Mouse (Mus musculus) layer of hippocampus, adult 11-12 months (tissue): ENCODE measurements around the gene Kiz.

Experiments used
- DNase-seq: peaks from one replicate; pipeline ENCODE4 v3.0.0; 2022; ENCODE audit warnings: low spot score

The Kiz gene

GRCm38 (mm10) chr2:146865781-146866180 is 10.1 kb downstream of the Kiz start:
- DNase-seq, result no peak

GRCm38 (mm10) chr2:146871300-146872269 is 15.9 kb downstream of the Kiz start:
- DNase-seq, result no peak

- DNase-seq, result no peak
Observed at GRCm38 (mm10) chr2:146872697-146873096, 17.0 kb downstream of the Kiz start.

GRCm38 (mm10) chr2:146873881-146874441 is 18.3 kb downstream of the Kiz start:
- no peak for DNase-seq

- DNase-seq, result no peak
Observed at GRCm38 (mm10) chr2:146877423-146878098, 21.9 kb downstream of the Kiz start.

GRCm38 (mm10) chr2:146881623-146882022 is 26.0 kb downstream of the Kiz start:
- no peak for DNase-seq

GRCm38 (mm10) chr2:146884291-146884855 is 28.7 kb downstream of the Kiz start:
- DNase-seq, result no peak

GRCm38 (mm10) chr2:146888786-146889414 is 33.2 kb downstream of the Kiz start:
- DNase-seq, result no peak

- DNase-seq, result no peak
Observed at GRCm38 (mm10) chr2:146898977-146899376, 43.3 kb downstream of the Kiz start.

GRCm38 (mm10) chr2:146916085-146916484 is 60.4 kb downstream of the Kiz start:
- no peak for DNase-seq

GRCm38 (mm10) chr2:146917770-146918169 is 62.1 kb downstream of the Kiz start:
- DNase-seq, result peak; percentile 15

- no peak for DNase-seq
Observed at GRCm38 (mm10) chr2:146920375-146921160, 64.9 kb downstream of the Kiz start.

GRCm38 (mm10) chr2:146925296-146925695 is 69.6 kb downstream of the Kiz start:
- no peak for DNase-seq

GRCm38 (mm10) chr2:146925846-146926245 is 70.2 kb downstream of the Kiz start:
- no peak for DNase-seq

- no peak for DNase-seq
Observed at GRCm38 (mm10) chr2:146948223-146948776, 92.6 kb downstream of the Kiz start.

GRCm38 (mm10) chr2:146956366-146956765 is 100.7 kb downstream of the Kiz start:
- no peak for DNase-seq

- peak; percentile 43 for DNase-seq
Observed at GRCm38 (mm10) chr2:146958398-146958911, 102.8 kb downstream of the Kiz start.

- DNase-seq, result peak; percentile 89
Observed at GRCm38 (mm10) chr2:146958951-146959821, 103.5 kb downstream of the Kiz start.

- no peak for DNase-seq
Observed at GRCm38 (mm10) chr2:146975024-146975423, 119.4 kb downstream of the Kiz start.
